Mouse (Mus musculus) embryonic facial prominence, embryonic 15.5 days (tissue): ENCODE measurements around the gene Dhx38. TPM values are rescaled to one million over a fixed set of nuclear protein-coding genes. Genes with fewer than 3 reads are reported as not detected.

Experiments used
- ATAC-seq: fragments of 200-750 bp; cut with Nextera tagmentation; 2 replicates; pipeline ENCODE4 v1.8.0; 2017; ENCODE audit warnings: low read depth, moderate TSS enrichment; ENCODE audit not compliant: insufficient number of reproducible peaks, low FRiP score, low TSS enrichment
- H3K27ac ChIP-seq: fragments of 300-500 bp; sonication (generic); replicated peaks from 2 replicates; pipeline ENCODE4 v1.5.1; 2015; ENCODE audit warnings: mild to moderate bottlenecking, inconsistent platforms
- H3K27me3 ChIP-seq: fragments of 300-500 bp; sonication (generic); 2 replicates; pipeline ENCODE4 v1.6.1; 2015; ENCODE audit warnings: inconsistent platforms
- H3K36me3 ChIP-seq: fragments of 300-500 bp; sonication (generic); 2 replicates; pipeline ENCODE4 v1.6.1; 2015; ENCODE audit warnings: mild to moderate bottlenecking, inconsistent platforms
- H3K4me1 ChIP-seq: fragments of 300-500 bp; sonication (generic); 2 replicates; pipeline ENCODE4 v1.6.1; 2015; ENCODE audit warnings: inconsistent platforms
- H3K4me2 ChIP-seq: fragments of 300-500 bp; sonication (generic); replicated peaks from 2 replicates; pipeline ENCODE4 v1.6.1; 2015; ENCODE audit warnings: mild to moderate bottlenecking, inconsistent platforms
- H3K4me3 ChIP-seq: fragments of 300-500 bp; sonication (generic); replicated peaks from 2 replicates; pipeline ENCODE4 v1.5.1; 2015; ENCODE audit warnings: mild to moderate bottlenecking, inconsistent platforms
- H3K9ac ChIP-seq: fragments of 300-500 bp; sonication (generic); 2 replicates; pipeline ENCODE4 v1.6.1; 2015; ENCODE audit warnings: inconsistent platforms
- H3K9me3 ChIP-seq: fragments of 300-500 bp; sonication (generic); replicated peaks from 2 replicates; pipeline ENCODE4 v1.6.1; 2016; ENCODE audit warnings: inconsistent platforms
- WGBS: fragments of 180-500 bp; shearing (Covaris S2); methylation state at CpG from one replicate; pipeline ENCODE4 v1.1.7; 2015; 5-methylcytosine and 5-hydroxymethylcytosine counted together
- polyA plus RNA-seq: library from polyadenylated mRNA; unstranded; fragments of >200 nt; fragmentation: Nextera tagmentation; extraction: Ambion mirVana; gene quantifications from 2 replicates; pipeline ENCODE4 v1.2.1, GENCODE M21; 2015

Dhx38 gene
- 20.9 and 22.6 TPM in 2 replicates for polyA plus RNA-seq

DNA sequence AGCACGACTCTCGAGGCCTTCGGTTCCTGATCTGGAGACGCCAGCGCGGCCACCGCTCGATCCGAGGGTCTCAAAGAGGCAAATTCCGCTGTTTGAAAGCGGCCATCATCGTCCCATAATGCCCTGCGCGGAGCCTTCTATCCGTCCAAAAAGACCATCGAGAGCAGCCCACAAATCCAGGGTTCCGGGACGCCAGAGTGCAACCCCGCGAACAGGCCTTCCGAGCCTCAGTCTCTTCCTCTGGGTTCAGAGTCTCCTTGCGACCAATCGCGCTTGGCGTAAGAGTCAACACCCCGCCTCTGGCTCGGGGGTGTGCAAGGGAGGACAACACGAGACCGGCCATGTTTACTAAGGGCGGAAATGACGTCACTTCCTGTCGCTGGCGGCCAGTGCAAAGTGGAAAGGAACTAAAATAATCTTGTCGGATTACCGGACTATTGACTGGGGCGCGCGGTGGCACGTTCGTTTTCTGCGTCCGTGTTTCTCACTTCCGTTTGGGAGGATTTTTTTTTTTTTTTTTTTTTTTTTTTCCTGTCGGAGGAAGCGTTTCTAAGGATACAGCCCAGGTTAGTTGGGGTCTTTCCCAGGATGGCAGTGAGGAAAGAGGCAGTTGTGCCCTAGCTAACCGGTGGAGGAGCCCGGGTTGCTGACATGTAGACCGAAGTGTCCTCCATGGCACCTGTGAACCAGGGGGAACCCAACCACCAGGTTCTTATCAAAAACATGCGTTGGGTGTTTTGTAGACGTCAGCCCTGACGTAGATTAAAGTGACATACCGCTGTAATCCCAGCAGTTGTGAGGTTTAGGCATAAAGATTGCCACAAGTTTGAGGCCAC, at the start of gene Dhx38, which contains the start of gene Txnl4b:
TSS of gene Dhx38 (minus strand) at position 364 of the 836 bp plus-strand sequence.
TSS of gene Txnl4b (plus strand) at position 395 of the 836 bp plus-strand sequence.
- peak; percentile 100 for ATAC-seq
- no peaks in the 10 kb centered on the region for H3K27me3 ChIP-seq
- H3K4me3 ChIP-seq, result peak within 1 kb of the TSS; percentile 96
- no peaks in the 10 kb centered on the region for H3K9me3 ChIP-seq
- peak within 1 kb of the TSS; percentile 97 for H3K9ac ChIP-seq
- H3K4me2 ChIP-seq, result peak within 1 kb of the TSS; percentile 85
- peaks cover 37% of the 10 kb centered on the region for H3K36me3 ChIP-seq
- peak within 1 kb of the TSS; percentile 95 for H3K27ac ChIP-seq
- WGBS, result under 1% methylated on average over 52 of the region's 52 CpGs
- H3K4me1 ChIP-seq, result peaks cover 10% of the 10 kb centered on the region

DNA sequence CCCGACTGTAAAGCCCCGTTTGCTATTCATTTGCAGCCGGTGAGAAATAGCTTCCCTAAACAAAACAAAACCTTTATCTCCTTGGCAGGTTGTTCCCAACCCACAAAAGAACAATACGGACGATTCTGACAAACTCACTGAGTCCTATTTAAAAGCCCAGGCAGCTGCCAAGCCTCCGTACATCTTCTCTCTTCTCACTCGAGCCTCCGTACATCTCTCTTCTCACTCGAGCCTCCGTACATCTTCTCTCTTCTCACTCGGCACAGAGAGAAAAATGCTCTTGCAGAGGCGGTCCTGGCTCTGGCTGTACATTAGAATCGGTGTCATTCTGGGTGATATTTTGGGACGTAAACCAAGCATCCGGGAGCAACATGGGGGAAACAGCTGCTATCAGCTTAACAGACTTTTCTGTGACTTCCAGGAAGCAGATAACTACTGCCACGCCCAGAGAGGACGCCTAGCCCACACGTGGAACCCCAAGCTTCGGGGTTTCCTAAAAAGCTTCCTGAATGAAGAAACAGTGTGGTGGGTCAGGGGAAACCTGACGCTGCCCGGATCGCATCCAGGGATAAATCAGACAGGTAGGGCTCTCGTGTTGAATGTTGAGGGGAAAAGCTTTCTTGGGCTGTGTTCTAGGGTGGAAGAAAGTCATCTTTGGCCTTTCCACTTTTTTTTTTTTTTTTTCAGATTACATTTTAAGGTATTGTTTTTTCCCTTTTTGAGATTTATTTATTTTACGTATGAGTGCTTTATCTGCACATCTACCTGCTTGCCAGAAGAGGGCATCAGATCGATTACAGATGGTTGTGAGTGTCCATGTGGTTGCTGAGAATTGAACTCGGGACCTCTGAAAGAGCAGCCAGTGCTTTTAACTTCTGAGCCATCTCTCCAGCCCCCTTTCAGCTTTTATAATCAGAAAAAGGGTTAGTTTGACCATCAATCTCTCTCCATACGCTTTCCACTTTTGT, 48.9 kb upstream of the Dhx38 start, which contains the start of gene Pkd1l3:
TSS of gene Pkd1l3 (plus strand) at position 275 of the 968 bp plus-strand sequence.
- Histone ChIP-seq H3K27me3 (no peaks in the 10 kb centered on the region), H3K4me1 (no peaks in the 10 kb centered on the region), H3K9ac (no peak within 1 kb of the TSS), H3K36me3 (no peaks in the 10 kb centered on the region), H3K4me3 (no peak within 1 kb of the TSS), H3K9me3 (no peaks in the 10 kb centered on the region), H3K27ac (no peak within 1 kb of the TSS), H3K4me2 (no peak within 1 kb of the TSS)
- ATAC-seq, result no peak
- WGBS, result 60% methylated on average over 27 of the region's 27 CpGs

DNA sequence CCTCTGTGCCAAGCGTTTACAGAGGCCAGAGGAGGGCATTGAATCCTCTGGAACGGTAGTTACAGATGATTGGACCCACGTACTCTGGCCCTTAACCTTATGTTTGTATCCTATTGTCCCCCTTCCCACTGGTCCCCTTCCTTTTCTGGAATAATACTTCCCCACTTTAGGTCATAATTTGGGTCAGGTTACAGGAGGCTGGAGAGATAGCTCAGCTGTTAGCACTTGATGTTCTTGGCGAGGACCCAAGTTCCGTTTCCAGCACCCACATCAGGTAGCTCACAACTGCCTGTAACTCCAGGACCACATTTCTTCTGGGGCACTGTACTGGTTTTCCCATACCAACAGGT, 43.5 kb upstream of the Dhx38 start:
- peaks cover 13% of the 10 kb centered on the region for H3K36me3 ChIP-seq
- H3K9ac ChIP-seq, result no peak overlapping the region
- H3K27ac ChIP-seq, result peak overlapping the region; percentile 98
- peak overlapping the region; percentile 65 for H3K4me3 ChIP-seq
- ATAC-seq, result no peak
- peaks cover 12% of the 10 kb centered on the region for H3K4me1 ChIP-seq
- peak overlapping the region; percentile 58 for H3K4me2 ChIP-seq
- 13% methylated on average over 5 of the region's 5 CpGs for WGBS
- H3K9me3 ChIP-seq, result no peaks in the 10 kb centered on the region
- H3K27me3 ChIP-seq, result no peaks in the 10 kb centered on the region

DNA sequence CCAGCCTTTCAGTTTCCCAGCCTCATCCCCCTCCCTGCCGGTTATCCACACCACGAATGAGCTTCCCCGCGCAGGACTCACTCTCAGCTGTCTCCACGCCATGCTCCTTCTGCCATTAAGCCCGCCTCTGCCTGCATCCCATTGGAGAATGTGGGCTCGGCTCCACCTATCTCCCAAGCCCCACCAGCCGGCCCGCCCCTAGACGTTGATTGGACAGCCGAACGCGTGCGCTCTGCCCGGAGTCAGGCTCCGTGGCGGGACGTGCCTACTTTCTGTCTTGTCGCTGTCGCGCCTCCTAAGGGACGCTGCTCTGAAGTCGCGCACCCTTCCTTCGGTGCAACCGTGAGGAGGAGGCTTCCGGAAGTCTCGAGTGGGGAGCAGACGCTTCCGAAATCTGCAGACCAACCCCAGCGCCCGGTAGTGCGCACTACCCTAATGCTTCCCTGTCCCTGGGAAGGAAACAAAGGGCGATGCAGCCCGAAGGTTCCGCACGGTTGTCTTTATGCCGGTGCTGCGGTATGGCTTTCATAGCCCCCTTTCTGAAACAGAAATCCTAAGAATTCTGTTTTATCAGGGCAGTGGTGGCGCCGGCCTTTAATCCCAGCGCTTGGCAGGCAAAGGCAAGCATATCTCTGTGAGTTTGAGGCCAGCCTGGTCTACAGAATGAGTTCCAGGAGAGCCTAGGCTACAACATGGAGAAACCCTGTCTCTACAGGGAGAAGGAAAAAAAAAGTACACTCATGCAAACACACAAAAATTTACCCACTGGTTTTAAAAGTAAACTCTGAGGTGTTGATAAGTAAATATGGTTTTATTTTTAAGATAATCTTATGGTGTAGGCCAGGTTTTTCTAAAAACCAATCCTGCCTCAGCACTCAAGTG, 42.9 kb upstream of the Dhx38 start, which contains the start of gene Dhodh:
TSS of gene Dhodh (minus strand) at position 403 of the 882 bp plus-strand sequence.
- Histone ChIP-seq H3K27me3 (no peaks in the 10 kb centered on the region), H3K4me1 (peaks cover 12% of the 10 kb centered on the region), H3K36me3 (peaks cover 19% of the 10 kb centered on the region), H3K4me2 (peak within 1 kb of the TSS; percentile 58), H3K27ac (peak within 1 kb of the TSS; percentile 98), H3K4me3 (peak within 1 kb of the TSS; percentile 65), H3K9ac (peak within 1 kb of the TSS; percentile 41), H3K9me3 (no peaks in the 10 kb centered on the region)
- ATAC-seq, result peak; percentile 99
- WGBS, result under 1% methylated on average over 42 of the region's 42 CpGs

DNA sequence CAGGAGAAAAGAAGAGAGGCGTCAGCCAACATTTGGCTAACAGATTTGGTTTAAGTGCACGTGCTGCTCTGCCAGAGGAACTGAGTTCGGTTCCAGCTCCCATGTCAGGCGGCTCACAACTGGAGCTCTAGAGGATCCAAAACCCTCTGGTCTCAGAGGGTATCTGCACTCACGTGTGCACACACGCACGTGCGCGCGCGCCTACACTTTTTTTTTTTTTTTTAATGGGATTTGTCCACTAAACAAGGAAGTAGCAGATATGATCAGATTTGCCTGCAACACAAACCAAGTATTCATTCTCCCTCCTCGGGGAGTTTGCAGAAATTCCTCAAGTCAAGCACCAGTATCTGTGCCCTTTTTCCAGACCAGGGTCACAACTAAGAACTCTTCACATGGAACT, 42.0 kb upstream of the Dhx38 start:
- H3K27ac ChIP-seq, result no peak overlapping the region
- peaks cover 28% of the 10 kb centered on the region for H3K36me3 ChIP-seq
- ATAC-seq, result no peak
- 9% methylated on average over 12 of the region's 12 CpGs for WGBS
- H3K4me3 ChIP-seq, result peak overlapping the region; percentile 65
- H3K4me2 ChIP-seq, result peak overlapping the region; percentile 58
- H3K9ac ChIP-seq, result peak overlapping the region; percentile 27
- H3K27me3 ChIP-seq, result no peaks in the 10 kb centered on the region
- H3K9me3 ChIP-seq, result no peaks in the 10 kb centered on the region
- H3K4me1 ChIP-seq, result peaks cover 12% of the 10 kb centered on the region

DNA sequence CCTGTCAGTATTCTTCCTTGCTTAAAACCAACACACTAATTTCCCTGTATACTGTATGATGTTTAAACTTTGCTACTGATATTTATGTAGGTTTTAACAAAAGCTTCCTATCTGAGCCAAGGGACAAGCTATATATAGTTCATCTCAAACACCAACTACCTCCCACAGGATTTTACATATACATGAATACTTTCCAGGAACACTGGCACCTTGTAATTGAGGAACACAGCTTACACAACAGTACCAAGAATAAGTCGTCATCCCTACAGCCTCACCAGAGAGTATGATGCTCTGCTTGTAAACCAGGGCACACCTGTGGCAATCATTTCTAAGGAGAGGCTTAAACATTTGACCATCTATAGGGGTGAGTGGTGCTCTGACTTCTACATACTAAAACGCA, 41.1 kb upstream of the Dhx38 start:
- no peak overlapping the region for H3K9ac ChIP-seq
- peaks cover 12% of the 10 kb centered on the region for H3K4me1 ChIP-seq
- H3K9me3 ChIP-seq, result no peaks in the 10 kb centered on the region
- no peaks in the 10 kb centered on the region for H3K27me3 ChIP-seq
- WGBS, result 76% methylated on average over 2 of the region's 2 CpGs
- peaks cover 33% of the 10 kb centered on the region for H3K36me3 ChIP-seq
- no peak overlapping the region for H3K4me3 ChIP-seq
- no peak for ATAC-seq
- no peak overlapping the region for H3K27ac ChIP-seq
- no peak overlapping the region for H3K4me2 ChIP-seq

DNA sequence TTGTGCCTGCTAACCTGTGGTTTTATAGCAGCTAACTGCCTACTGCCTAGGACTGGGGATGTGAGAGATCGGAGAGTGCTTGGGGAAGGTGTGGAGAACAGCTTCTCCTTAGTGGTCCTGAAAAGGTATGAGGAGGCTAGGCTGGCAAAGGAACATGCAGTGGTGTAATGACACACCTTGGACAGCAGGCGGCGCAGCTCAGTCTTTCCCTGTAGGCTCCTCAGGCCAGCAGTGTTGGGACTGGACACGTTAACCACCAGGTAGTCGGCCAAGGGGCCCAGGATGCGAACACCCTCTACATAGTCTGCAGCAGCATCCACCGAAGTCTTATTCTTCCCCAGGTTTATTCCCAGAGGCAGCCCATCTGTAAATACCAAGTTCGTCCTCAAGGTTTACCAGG, 30.2 kb upstream of the Dhx38 start:
- H3K9me3 ChIP-seq, result no peaks in the 10 kb centered on the region
- H3K27ac ChIP-seq, result no peak overlapping the region
- H3K9ac ChIP-seq, result no peak overlapping the region
- no peak overlapping the region for H3K4me3 ChIP-seq
- no peaks in the 10 kb centered on the region for H3K27me3 ChIP-seq
- 49% methylated on average over 8 of the region's 8 CpGs for WGBS
- peaks cover 52% of the 10 kb centered on the region for H3K36me3 ChIP-seq
- no peak for ATAC-seq
- no peak overlapping the region for H3K4me2 ChIP-seq
- H3K4me1 ChIP-seq, result no peaks in the 10 kb centered on the region

DNA sequence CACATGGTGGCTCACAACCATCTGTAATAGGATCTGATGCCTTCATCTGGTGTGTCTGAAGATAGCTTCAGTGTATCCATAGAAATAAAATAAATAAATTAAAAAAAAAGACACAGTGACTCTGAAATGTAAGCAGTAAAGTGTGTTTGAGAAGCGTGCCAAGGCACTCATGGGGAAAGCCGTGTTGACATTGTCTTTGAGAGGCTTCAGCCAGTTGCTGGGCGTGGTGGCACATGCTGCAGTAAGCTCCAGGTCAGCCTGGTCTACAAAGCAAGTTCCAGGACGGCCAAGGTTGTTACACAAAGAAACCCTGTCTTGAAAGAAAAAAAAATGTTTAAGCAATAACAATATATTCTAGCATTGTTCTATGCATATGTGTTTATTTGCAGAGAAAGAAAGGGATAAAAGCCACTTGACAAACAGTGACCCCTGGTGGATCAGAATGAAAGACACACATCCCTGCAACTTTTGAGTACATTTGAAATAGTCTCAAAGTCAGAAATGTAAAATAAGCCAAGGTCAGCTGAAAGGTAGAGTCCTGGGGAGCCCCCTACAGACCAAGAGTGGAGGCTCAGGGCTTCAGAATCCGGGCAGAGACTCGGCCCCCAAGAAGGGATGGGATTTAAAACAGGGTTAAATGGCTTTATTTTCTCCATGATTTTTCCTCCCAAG, 27.6 kb upstream of the Dhx38 start:
- H3K4me2 ChIP-seq, result no peak overlapping the region
- H3K27me3 ChIP-seq, result no peaks in the 10 kb centered on the region
- no peaks in the 10 kb centered on the region for H3K9me3 ChIP-seq
- peaks cover 40% of the 10 kb centered on the region for H3K36me3 ChIP-seq
- no peak overlapping the region for H3K4me3 ChIP-seq
- WGBS, result 72% methylated on average over 6 of the region's 6 CpGs
- no peak for ATAC-seq
- H3K9ac ChIP-seq, result no peak overlapping the region
- H3K27ac ChIP-seq, result no peak overlapping the region
- H3K4me1 ChIP-seq, result no peaks in the 10 kb centered on the region

DNA sequence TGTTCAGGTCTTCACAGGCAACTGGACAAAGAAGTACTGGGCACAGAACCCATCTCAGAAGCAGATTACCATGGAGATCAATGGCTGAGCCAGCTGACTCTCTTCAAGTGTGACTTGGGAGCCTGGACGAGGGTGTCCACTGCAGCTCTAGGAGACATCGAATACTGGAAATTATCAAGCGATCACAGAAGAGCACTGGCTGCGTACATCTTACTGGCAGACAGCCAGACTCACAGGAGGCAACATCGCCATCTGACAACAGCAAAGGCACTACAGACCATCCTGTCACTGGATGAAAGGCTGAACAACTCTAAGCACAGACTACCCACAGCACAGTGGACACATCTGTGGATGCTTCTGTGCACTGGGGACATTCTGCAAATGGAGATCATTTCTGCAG, 26.5 kb upstream of the Dhx38 start:
- H3K4me1 ChIP-seq, result no peaks in the 10 kb centered on the region
- no peak overlapping the region for H3K9ac ChIP-seq
- H3K4me3 ChIP-seq, result no peak overlapping the region
- WGBS, result 90% methylated on average over 5 of the region's 5 CpGs
- no peak overlapping the region for H3K4me2 ChIP-seq
- no peak for ATAC-seq
- peaks cover 38% of the 10 kb centered on the region for H3K36me3 ChIP-seq
- no peaks in the 10 kb centered on the region for H3K27me3 ChIP-seq
- H3K9me3 ChIP-seq, result no peaks in the 10 kb centered on the region
- no peak overlapping the region for H3K27ac ChIP-seq

DNA sequence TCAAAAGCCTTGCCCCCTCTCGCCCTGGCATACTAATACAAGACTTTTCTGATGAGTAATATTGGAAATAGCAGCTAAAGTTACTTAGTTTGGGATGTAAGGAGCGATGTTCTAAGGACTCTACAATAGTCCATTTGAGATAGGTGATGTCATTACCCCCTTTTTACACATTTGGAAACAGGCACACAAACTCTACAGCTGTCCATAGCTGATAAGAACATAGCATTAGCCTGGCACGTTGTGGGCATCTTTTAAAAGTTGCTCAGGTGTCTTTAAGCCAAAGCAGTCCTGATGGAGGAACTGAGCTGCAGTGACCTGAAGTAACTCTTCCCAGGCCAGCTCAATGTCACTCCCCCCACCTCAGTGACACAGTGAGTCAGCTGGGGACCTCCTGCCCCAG, 25.7 kb upstream of the Dhx38 start:
- ATAC-seq, result no peak
- no peak overlapping the region for H3K4me2 ChIP-seq
- H3K27me3 ChIP-seq, result no peaks in the 10 kb centered on the region
- no peak overlapping the region for H3K4me3 ChIP-seq
- 87% methylated on average over 3 of the region's 3 CpGs for WGBS
- no peak overlapping the region for H3K9ac ChIP-seq
- no peak overlapping the region for H3K27ac ChIP-seq
- H3K4me1 ChIP-seq, result no peaks in the 10 kb centered on the region
- no peaks in the 10 kb centered on the region for H3K9me3 ChIP-seq
- H3K36me3 ChIP-seq, result peaks cover 38% of the 10 kb centered on the region
